Mouse (Mus musculus): Measurements from ENCODE around the gene Gm33543.

DNA sequence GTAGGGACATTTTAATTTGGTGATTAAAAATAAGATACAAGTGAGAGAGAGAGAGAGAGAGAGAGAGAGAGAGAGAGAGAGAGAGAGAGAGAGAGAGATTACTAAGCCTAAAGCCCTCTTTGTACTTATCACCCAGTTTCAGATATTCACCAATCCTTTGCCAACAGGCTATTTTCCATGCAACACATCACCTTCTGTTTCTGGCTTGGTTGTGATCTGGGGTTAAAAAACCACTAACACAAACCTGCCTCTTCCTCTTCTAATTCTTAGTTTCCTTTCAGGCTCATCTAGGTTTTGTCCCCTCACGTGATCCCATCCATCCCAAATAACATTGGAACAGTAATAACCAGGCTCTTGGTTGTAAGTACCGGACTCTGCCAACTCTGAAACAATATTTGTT, 24.2 kb downstream of the Gm33543 start:
- no peak for TF ChIP-seq CTCF (IDR thresholded peaks at IDR 0.05; ENCODE audit: borderline replicate concordance, control insufficient read depth, extremely low read depth, insufficient read depth, low read length, poor library complexity)
- no peak for TF ChIP-seq POLR2A (IDR thresholded peaks at IDR 0.05; ENCODE audit: control insufficient read depth, extremely low read depth, insufficient read depth, low read length, poor library complexity)
